Mouse (Mus musculus) adrenal gland, postnatal 25 days (tissue): Measurements from ENCODE around the gene Sarnp. TPM values are rescaled to one million over a fixed set of nuclear protein-coding genes. Genes with fewer than 3 reads are reported as not detected.

ENCODE experiments used
- DNase-seq: peaks from one replicate; pipeline ENCODE4 v3.0.0; 2021; ENCODE audit warnings: mixed read lengths
- total RNA-seq: library from RNA; stranded (reverse); gene quantifications from 2 replicates; pipeline ENCODE4 v1.2.3, GENCODE M21; 2021

The Sarnp gene
- total RNA-seq, 1 experiment from 2014 or later = 54.6 TPM

GRCm38 (mm10) chr10:128890383-128891295, 73.5 kb downstream of the Sarnp start:
- no peak for DNase-seq

- peak; percentile 58 for DNase-seq
Observed at GRCm38 (mm10) chr10:128891296-128892094, 74.4 kb downstream of the Sarnp start, which contains the start of gene Gdf11. Gdf11 (minus strand) TSS chr10:128891718.

DNA sequence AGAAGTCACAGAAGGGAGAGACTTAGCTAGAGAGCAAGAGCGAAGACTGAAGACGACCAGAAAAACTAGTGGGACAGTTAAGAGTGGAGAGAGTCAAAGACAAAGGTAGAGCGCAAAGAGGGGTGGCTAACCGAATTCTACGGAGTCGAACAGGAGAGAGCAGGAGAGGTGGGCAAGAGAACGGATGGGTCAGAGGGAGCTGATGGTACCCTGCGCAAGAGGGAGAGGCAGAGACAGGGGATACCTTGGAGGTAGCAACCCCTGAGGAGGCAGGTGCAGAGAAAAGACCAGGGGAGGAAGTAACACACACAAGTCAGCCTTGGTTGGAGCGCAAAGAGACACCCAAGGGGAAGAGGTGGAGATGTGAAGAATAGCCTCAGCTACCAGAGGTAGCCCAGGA, 75.1 kb downstream of the Sarnp start:
- DNase-seq = no peak

DNA sequence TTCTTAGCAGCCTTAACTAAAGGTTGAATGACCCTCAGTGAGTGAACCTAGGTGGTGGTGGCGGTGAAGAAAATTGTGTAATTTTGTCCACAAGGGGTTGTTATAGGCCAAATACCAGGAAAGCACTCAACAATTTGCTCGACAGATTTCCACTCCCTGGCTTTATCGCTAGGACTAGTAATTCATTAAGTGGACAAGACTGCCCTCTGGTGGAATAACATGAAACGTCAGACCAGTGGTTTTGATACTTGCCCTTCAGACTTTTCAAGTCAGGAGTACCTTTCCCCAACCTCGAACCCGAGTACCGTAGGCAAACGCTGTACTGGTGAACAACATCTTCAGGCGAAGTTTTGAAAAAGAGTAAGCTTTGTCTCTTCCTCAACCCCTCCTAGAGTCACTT, 78.3 kb downstream of the Sarnp start:
- DNase-seq = no peak

GRCm38 (mm10) chr10:128895952-128896693, 79.0 kb downstream of the Sarnp start:
- no peak for DNase-seq

GRCm38 (mm10) chr10:128896807-128897206, 79.7 kb downstream of the Sarnp start:
- DNase-seq = no peak

- no peak for DNase-seq
Observed at GRCm38 (mm10) chr10:128897501-128897900, 80.4 kb downstream of the Sarnp start.

GRCm38 (mm10) chr10:128899759-128900490, 82.8 kb downstream of the Sarnp start:
- DNase-seq = no peak

- DNase-seq = no peak
Observed at GRCm38 (mm10) chr10:128900698-128901097, 83.6 kb downstream of the Sarnp start, which contains the start of gene Cd63. Cd63 (plus strand) TSS chr10:128900989.

DNA sequence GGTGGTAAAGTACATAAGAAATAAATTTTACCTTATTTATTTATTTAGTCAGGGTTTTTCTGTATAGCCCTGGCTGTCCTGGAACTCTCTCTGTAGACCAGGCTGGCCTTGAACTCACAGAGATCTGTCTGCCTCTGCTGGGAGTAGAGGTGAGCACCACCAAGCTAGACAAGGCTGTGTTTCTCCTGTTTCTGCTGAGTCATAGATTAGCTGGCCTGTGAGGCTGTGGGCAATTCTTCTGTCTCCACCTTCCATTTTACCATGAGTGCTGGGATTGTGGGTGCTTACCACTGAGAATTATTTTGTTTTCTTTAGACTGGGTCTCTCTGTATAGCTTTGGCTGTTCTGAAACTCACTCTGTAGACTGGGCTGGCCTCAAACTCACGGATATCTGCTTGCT, 84.3 kb downstream of the Sarnp start:
- DNase-seq = no peak

- no peak for DNase-seq
Observed at GRCm38 (mm10) chr10:128902409-128902988, 85.4 kb downstream of the Sarnp start.

DNA sequence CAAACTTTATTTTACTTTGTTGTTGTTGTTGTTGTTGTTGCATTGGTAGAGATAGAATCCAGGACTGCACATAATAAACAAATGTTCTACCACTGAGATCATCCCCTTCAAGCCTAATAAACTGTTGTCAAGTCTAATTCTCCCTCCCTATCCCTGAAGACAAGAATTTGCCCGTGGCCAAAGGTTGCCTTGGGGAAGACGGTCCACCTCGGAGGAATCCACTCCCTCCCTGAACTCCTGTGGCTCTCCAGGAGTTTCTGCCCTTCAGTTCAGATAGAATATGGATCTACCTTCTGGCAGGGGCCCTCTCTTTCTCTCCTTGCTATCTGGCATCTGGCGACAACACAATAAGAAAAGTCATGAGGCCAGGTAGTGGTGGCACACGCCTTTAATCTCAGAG, 87.7 kb downstream of the Sarnp start:
- DNase-seq = no peak

DNA sequence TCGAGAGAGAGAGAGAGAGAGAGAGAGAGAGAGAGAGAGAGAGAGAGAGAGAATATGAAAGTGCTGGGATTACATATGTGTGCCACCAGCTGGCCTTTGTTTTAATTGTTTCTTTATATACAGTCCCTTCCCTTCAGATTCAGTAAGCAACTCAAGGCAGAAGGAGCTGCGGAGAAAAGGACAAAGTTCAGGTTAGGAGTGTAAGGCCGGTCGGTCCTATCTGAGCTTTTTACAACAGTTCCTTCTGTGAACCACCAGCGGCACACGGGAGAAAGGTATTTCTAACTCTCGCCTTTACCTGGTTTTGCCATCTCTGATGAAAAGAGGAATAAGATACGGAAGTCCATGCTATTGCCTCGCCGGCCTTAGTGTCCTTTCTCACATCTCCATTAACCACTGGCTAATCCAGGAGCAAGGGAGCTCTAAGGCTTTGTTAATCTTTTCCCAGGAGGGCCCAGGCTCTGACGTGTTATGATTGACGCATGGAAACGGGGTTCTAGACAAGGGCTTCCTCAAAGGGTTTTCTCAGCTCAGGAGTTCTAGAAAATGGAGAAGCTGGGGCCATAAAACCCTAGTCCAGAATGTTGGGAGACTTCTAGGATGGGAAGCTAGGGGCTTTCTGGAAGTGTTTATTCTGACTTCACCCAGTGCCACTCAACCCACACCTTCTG, 91.8 kb downstream of the Sarnp start:
- DNase-seq = no peak

GRCm38 (mm10) chr10:128909567-128910028, 92.5 kb downstream of the Sarnp start:
- peak; percentile 90 for DNase-seq

DNA sequence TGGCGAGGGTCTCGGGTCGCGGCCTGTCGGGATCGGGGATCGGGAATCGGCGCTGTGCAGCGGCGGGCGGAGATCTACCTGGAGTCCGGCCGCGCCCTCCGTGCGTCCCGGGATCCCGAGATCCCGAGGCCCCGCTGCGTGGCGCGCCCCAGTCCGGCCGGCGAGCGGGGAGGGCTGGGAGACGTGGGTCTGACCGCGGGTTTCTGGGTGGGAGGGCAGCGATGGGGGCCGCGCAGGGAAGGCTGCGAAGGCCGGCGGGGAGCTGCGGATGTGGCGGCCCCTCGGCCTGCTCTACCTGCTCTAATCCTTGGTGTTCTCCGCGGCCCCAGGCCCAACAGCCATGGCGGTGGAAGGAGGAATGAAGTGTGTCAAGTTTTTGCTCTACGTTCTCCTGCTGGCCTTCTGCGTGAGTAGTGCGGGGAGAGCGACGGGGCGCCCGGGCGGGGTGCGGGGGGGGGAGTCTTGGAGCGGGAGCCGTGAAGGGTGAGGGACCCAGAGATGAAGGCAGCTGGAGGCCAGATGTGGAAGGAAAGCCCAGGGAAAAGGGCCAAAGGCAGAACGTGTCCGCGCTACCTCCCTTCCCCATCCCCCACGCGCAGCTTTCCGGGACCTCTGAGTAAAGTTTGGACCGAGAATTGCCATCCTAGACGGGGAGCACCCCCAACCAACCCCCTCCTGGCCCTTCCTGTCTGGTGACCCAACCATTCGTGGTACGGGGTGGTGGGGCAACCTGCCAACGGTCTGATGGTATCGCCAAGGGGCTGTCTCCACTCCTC, 93.1 kb downstream of the Sarnp start:
- DNase-seq = peak; percentile 64

GRCm38 (mm10) chr10:128911430-128911829, 94.3 kb downstream of the Sarnp start:
- DNase-seq = no peak

DNA sequence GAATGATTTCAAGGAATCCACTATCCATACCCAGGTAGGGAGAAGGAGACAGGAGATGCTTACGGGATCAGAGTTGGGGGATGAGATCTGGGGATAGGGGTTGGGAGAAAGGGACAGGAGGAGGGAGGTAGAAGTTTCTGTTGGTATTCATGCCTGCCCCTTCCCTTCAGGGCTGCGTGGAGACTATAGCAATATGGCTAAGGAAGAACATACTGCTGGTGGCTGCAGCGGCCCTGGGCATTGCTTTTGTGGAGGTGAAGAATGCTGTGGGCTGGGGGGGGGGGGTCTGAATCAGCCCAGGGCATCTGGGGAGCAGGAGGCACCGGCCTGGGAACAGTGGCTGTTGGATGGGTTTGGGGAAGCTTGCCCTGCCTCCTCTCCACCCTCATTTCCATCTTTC, 95.1 kb downstream of the Sarnp start:
- DNase-seq = no peak

DNA sequence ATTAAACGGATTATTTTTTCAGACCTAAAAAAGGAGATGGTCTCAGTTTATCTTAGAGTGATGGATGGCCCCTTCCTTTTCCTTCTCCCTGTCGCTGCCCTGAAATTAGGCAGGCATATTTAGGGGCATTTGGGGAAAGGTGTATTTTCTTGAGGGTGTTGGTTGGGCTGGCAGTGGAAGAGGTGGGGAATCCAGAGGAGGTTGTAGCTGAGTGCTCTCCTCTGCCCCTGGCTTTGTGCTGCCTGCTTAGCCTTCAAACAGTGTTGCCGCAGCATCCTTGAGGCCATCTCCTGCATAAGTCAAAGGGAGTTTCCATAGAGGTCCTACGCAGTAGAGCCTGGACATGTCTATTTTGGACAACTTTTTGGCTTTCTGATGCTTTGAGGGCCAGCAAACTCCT, 95.7 kb downstream of the Sarnp start:
- DNase-seq = no peak

DNA sequence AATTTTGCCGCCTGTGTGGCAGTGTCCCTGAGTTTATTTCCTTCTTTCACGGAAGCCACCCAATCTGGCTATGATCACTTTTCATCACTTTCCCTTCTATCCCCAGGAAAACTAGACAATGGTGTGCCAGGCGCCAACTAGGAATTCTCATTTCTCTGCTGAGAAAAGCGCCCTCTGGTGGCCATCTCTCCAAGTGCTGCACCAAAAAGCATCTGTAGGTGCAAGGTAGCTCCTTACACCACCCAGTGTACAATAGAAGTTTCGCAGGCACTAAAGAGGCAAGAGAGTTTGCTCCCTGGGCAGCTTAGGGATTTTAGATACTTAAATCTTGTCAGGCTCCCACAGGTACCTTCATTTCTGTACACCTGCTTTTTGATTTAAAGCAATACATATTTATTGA, 96.1 kb downstream of the Sarnp start:
- DNase-seq = peak; percentile 89

DNA sequence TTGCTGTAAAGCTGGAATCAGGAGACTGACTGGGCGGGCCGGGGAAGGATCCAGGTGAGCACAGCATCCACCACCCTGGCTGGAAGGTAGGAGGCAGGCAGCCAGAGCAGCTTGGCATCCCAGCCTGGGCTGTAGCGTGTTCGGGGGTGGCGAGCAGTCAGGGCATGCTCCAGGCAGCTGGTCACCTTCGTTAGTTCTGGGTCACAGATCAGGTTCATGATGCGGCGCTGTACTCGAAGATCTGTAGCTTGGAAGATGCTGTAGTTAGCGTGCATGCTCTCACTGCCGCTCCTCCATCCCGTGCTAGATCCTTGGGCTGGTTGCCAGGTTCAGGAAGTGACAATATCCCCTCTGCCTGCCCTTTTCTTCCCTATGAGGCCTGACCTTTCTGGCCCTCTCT, 96.6 kb downstream of the Sarnp start:
- DNase-seq = no peak
